Mouse (Mus musculus): Measurements from ENCODE around the gene Tbl1xr1.

The Tbl1xr1 gene

DNA sequence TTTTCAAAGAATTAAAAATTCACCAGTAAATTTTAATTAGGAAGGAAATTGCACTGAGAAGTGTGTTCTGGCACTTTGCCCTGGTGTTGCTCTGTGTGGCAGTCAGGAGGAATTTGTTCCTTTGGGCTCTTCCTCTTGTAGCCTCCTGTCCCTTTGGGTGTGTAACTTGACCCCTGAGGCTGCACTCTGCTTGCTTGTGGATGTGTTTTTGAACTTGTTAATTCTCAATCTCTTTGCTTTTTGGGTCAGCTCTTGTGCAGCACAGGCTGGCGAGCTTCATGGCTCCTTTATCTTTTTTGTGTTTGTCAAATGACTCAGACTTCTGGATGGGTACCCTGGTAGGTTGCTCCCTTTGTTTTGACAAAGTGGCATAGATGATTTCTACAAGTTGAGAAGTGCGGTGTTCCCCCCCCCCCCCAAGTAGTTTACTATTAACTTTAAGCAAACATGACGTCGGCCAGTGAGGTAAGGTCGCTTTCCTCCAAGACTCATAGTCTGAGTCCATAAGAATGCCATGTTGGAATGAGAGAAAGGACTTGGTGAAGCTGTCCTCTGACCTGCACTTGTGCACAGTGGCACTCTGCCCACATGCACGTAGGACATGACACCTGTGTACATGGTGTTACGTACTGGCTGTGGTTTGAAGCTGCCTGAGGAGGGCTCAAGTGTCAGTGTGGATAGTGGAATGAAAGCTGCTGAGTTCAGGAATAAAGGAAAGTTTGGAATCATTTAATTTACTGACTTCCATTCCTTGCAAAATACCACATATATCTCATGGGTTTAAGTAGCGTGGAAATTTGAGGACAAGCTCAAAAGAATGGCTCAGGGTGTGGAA lies 14.2 kb downstream of the Tbl1xr1 start:
- DNase-seq = peak; percentile 84

DNA sequence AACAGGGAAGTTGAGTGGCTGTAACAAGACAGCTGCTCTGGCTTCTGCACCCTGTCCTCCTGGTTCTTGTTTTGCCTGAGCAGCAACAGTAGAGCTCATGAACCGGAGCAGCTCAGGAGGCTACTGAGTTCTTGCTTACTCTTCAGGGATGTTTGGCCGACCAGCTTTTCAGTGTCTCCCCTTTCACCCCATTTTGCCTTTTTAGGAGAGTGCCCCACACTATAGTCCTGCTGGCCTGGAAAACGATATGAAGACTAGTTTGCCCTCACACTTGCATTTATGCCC lies 14.8 kb downstream of the Tbl1xr1 start:
- DNase-seq = peak; percentile 43

GRCm38 (mm10) chr3:22091681-22092080 lies 15.2 kb downstream of the Tbl1xr1 start:
- DNase-seq = peak; percentile 32

DNA sequence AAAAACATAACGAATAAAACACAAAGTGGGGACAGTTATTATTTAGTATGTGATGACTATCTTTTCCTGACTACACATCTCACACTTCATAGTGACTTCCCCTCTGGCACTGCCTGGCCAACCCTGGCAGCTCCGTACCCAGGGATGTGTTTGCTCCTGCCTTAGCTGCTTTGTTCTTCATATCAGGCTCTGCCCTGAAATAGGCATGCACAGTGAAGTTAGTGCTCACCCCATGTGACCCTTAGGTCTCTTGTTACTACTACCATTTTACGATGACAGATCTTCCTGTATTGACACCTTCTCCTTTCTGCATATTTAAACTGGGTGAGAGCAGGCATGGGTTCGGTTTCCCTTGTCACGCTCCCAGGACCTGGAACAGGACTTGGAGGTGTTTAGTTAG lies 16.3 kb downstream of the Tbl1xr1 start:
- no peak for DNase-seq

DNA sequence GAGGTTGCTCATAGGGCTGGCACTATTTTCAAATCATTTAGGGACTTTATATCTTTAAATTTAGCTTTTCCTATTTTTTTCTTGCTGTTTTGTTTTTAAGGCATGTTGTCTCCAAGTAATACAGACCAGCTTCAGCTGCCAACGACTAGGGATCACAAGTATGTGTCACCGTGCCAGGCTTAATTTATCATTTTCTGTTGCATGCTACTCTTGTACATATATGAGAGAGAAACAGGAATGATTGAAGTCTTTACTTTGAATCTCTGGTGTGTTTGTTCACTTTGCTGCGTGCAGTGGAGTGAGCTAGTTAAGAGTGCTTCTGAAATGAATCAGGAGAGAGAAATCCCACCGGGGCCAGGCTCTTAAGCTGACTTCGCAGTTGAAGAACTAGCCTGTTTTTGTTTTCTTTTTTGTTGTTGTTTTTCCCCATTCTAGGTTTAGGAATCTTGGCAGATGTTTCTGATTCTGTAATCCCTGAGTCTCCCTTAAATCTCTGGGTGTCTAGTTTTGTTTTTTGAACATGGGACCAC lies 27.6 kb downstream of the Tbl1xr1 start:
- no peak for DNase-seq

- DNase-seq = no peak
Observed at GRCm38 (mm10) chr3:22105471-22105870, 29.0 kb downstream of the Tbl1xr1 start.

DNA sequence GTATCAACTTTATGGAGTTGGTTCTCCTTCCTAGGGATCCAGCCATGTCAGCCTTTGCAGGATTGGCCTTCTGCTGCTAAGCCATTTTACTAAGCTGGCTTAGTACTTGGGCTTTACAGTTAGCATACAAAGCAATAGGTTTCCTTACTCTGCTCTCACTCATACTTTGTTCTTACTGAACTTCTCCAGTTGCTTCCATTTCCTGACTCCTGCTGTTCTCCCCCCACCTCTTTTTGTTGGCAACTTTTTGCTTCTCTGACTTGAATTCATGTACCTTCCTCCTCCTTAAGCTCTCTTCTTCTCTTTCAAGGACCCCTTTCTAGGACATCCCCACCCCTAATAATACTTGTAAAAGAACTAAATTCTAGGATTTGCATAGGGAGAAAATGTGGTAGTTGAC lies 31.6 kb downstream of the Tbl1xr1 start:
- DNase-seq = no peak

DNA sequence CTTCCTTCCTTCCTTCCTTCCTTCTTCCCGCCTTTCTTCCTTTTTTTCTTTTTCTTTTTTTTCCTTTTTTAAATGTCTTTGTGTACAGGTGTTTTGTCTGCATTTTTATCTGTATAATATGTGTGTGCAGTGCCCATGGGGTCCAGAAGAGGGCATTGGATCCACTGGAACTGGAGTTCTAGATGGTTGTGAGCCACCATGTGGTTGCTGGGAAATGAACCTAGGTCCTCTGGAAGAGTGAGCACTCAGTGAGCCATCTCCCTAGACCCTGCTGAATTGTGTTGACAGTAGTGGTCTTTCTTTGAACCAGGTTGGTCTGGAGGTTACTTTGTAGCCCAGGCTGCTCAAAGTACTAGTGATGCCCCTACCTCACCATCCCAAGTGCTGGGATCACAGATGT lies 33.2 kb downstream of the Tbl1xr1 start:
- no peak for DNase-seq

- no peak for DNase-seq
Observed at GRCm38 (mm10) chr3:22113773-22114172, 37.3 kb downstream of the Tbl1xr1 start.

DNA sequence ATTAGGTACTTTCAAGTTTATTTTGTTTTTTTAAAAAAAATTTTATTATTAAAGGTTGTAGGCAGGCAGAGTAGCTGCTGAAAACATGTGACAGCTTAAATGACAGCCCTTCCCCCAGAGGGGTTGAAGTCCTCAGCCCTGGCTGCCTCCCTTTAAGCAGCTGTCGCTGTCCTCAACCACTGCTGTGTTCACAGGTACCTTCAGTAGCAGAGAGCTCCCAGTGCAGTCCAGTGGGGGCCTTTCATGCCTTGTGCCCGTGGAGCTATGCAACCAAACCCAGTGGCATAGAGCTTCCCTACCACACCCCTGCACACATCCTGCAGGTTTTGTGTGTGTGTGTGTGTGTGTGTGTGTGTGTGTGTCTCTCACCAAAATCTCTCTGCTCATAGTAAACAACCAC lies 38.8 kb downstream of the Tbl1xr1 start:
- peak; percentile 38 for DNase-seq

DNA sequence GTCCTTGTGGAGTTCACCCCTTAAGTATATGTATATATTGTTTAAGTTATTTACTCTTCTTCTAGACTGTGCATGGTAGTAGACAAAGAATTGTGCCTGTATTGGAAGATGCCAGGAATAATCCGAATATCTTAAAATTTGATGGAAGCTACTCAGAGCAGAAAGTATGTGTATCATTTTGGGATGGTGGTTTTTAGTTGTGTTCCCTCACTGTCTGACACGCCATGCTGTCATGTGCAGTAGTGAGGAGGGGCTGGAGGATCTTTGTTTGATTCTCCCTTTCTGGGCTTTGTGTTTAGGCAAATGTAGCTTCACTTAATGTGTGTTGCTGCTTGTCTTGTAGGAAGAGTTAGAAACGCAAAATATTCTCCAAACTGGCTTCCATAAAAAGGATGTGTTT lies 39.2 kb downstream of the Tbl1xr1 start:
- DNase-seq = no peak

DNA sequence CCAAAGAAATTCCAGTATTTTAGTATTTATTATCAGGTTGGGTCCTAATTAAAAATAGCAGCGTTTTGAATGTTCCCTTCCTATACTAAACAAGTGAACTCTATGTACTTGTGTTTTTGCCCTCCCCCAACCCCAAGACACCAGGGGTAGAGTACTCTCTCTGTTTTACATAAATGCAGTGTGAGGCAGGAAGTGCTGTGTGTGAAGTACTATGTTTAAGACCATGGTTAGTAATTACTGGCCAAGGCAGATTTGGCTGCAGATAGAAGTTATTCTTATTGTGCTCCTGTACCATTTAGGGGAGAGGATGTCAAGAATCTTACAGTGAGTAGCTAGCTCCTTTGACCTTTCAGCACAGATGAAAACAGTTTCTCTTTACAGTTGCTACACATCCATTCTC lies 39.7 kb downstream of the Tbl1xr1 start:
- no peak for DNase-seq

DNA sequence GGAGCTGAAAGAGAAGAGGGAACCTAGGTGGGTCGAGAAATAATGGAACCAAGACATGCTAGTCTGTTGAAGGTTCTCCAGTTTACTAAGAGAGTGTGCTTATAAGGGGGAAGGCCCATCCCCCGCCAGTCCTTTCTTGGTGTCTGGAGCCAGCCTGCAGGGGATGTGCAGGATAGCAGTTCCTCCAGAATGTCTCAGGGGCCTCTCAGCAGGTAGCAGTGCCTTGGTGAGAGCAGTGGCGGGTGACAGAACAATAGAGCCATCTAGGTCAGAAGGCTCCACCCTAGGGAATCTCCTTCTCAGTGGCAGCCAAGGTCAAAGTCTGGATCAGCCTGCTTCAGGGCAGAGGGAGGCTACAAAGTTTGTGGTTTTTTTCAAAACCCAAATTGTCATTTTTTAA lies 45.3 kb downstream of the Tbl1xr1 start:
- peak; percentile 58 for DNase-seq

GRCm38 (mm10) chr3:22123145-22123544 lies 46.7 kb downstream of the Tbl1xr1 start:
- DNase-seq = no peak

GRCm38 (mm10) chr3:22126251-22126826 lies 49.9 kb downstream of the Tbl1xr1 start:
- DNase-seq = no peak

- no peak for DNase-seq
Observed at GRCm38 (mm10) chr3:22131277-22131676, 54.8 kb downstream of the Tbl1xr1 start.

DNA sequence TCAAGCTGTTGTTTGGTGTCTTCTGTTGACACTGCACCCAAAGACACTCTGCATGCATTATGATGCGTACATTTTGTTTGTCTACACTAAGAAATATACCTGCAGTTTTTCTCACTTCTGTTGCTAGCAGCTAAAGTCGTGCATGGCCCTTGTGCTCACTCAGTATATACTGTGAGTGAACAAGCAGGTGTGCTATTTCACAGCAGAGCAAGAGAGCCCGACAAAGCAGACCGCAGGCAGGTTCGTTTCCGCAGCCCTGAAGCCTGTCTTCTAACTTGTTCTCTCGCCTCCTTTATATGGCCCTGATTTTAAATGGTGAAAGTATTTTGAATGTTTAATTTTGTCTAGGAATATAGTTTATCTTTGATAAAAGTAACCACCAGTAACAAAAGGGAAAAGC lies 57.2 kb downstream of the Tbl1xr1 start:
- no peak for DNase-seq

GRCm38 (mm10) chr3:22137793-22138579 lies 61.5 kb downstream of the Tbl1xr1 start:
- DNase-seq = no peak

GRCm38 (mm10) chr3:22138580-22139099 lies 62.2 kb downstream of the Tbl1xr1 start:
- no peak for DNase-seq

DNA sequence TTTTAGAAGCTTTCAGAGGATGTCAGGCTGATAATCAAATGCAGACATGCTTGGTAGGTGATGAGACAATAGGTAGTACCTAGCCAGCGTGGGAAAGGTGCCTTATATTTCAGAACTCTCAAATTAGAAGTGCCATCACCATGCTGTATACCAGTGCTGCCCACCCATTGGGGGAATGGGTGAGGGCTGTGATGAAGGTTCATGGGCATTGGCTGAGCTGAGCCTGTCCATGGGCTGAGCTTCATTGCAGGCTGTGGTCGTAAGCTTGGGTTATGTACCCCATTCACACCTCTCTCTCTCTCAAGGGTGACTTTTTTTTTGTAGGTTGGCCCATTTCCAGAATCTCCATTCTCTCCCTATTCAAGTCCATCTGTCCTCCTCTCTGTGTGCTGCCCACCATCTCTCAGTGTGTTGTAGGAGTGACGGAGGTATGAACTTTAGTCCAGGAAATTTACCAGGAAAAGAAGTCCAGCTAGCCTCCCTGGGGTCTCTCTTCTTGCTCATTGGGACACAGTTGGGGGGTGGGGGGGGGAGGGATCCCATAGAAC lies 63.7 kb downstream of the Tbl1xr1 start:
- no peak for DNase-seq

GRCm38 (mm10) chr3:22141984-22142719 lies 65.7 kb downstream of the Tbl1xr1 start:
- DNase-seq = no peak

- peak; percentile 35 for DNase-seq
Observed at GRCm38 (mm10) chr3:22142846-22143641, 66.6 kb downstream of the Tbl1xr1 start.

Data from kidney, adult 9 months (tissue).